Mouse (Mus musculus) cerebellum, adult 2 months (tissue): ENCODE data around the gene Abi3. TPM values are rescaled to one million over a fixed set of nuclear protein-coding genes. Genes with fewer than 3 reads are reported as not detected.

Experiments
- DNase-seq, 2 experiments: peaks; one replicate each; pipeline ENCODE4 v3.0.0; 2021
- H3K27ac ChIP-seq: fragments of 200-500 bp; 2 replicates; pipeline ENCODE4 v1.5.1; 2012; ENCODE audit warnings: low read length, control low read depth, inconsistent platforms; ENCODE audit not compliant: insufficient read depth
- H3K27me3 ChIP-seq: fragments of 200-500 bp; 2 replicates; pipeline ENCODE4 v1.6.1; 2012; ENCODE audit warnings: inconsistent platforms, mild to moderate bottlenecking, low read length, moderate library complexity; ENCODE audit not compliant: control insufficient read depth, insufficient read depth
- H3K4me1 ChIP-seq: fragments of 200-500 bp; 2 replicates; pipeline ENCODE4 v1.6.1; 2011; ENCODE audit warnings: low read length; ENCODE audit not compliant: control insufficient read depth, insufficient read depth
- H3K4me3 ChIP-seq: fragments of 200-500 bp; replicated peaks from 2 replicates; pipeline ENCODE3; 2011; ENCODE audit warnings: mild to moderate bottlenecking, low read depth, low read length, control low read depth; ENCODE audit not compliant: insufficient read depth
- CTCF ChIP-seq: fragments of 200-500 bp; IDR thresholded peaks from 2 replicates; pipeline ENCODE4 v1.5.1; 2011; ENCODE audit warnings: low read depth, mild to moderate bottlenecking, control low read depth, low read length, moderate library complexity, borderline replicate concordance; ENCODE audit not compliant: insufficient read depth
- POLR2A ChIP-seq: fragments of 200-500 bp; IDR thresholded peaks from 2 replicates; pipeline ENCODE4 v1.6.1; 2011; ENCODE audit warnings: low read length, control low read depth, borderline replicate concordance; ENCODE audit not compliant: insufficient read depth
- WGBS: fragments of 180-500 bp; shearing (Covaris S2); methylation state at CpG from one replicate; pipeline ENCODE4 v1.1.7; 2018; 5-methylcytosine and 5-hydroxymethylcytosine counted together
- polyA plus RNA-seq: library from polyadenylated mRNA; depleted of rRNA; stranded (reverse); fragments of >200 nt; gene quantifications from 2 replicates; pipeline ENCODE4 v1.2.3, GENCODE M21; 2012

Abi3 gene
- polyA plus RNA-seq, 1 experiment: 3.2 TPM

- Histone ChIP-seq H3K4me3 (peak overlapping the region; percentile 62), H3K27me3 (no peaks in the 10 kb centered on the region), H3K27ac (no peak overlapping the region), H3K4me1 (no peaks in the 10 kb centered on the region; the same call in 1 of the 2 replicates)
- 24% methylated on average over 3 of the region's 3 CpGs for WGBS
- TF ChIP-seq CTCF: no peak
- TF ChIP-seq POLR2A: no peak
- DNase-seq: peak in 1 of 2 experiments; percentile 16
Measured at GRCm38 (mm10) chr11:95860071-95860490, 17.8 kb upstream of the Abi3 start.

- 1% methylated on average over 35 of the region's 35 CpGs for WGBS
- no peaks in the 10 kb centered on the region for H3K27me3 ChIP-seq
- peak overlapping the region; percentile 8; the same call in 1 of the 2 replicates for H3K27ac ChIP-seq
- no peak for TF ChIP-seq CTCF
- TF ChIP-seq POLR2A: no peak
- H3K4me1 ChIP-seq: no peaks in the 10 kb centered on the region; the same call in 1 of the 2 replicates
- H3K4me3 ChIP-seq: peak overlapping the region; percentile 62
- peak in 1 of 2 experiments; percentile 78 for DNase-seq
Measured at GRCm38 (mm10) chr11:95859468-95859855, 17.2 kb upstream of the Abi3 start.

GRCm38 (mm10) chr11:95858528-95859467 is 16.5 kb upstream of the Abi3 start:
- Histone ChIP-seq H3K4me1 (no peaks in the 10 kb centered on the region; the same call in 1 of the 2 replicates), H3K4me3 (peak overlapping the region; percentile 76), H3K27ac (peak overlapping the region; percentile 48), H3K27me3 (no peaks in the 10 kb centered on the region)
- WGBS: under 1% methylated on average over 58 of the region's 58 CpGs
- TF ChIP-seq POLR2A (peak; percentile 68; the same call in 1 of the 2 replicates), CTCF (no peak)
- DNase-seq: peak; percentile 97 to 98

GRCm38 (mm10) chr11:95857716-95858527 is 15.6 kb upstream of the Abi3 start:
- peak overlapping the region; percentile 76 for H3K4me3 ChIP-seq
- DNase-seq: peak; percentile 27 to 78
- no peaks in the 10 kb centered on the region; the same call in 1 of the 2 replicates for H3K4me1 ChIP-seq
- H3K27ac ChIP-seq: peak overlapping the region; percentile 48
- WGBS: 11% methylated on average over 21 of the region's 21 CpGs
- TF ChIP-seq POLR2A: no peak
- H3K27me3 ChIP-seq: no peaks in the 10 kb centered on the region

DNA sequence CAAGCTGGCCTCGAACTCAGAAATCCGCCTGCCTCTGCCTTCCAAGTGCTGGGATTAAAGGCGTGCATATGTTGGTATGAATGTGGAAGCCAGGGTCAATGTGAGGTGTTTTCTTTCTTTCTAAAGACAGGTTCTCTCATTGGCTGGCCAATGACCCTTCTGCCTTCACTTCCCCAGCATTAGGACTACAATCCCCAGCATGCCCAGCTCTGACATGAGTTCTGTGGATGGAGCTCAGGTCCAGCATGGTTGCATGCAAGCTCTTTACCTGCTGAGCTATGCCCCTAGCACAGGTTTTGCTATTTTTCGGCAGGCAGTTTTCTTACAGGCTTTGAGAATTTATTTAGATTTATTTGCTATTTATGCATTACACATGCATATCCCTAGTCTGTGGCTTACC is 15.0 kb upstream of the Abi3 start:
- Histone ChIP-seq H3K4me1 (no peaks in the 10 kb centered on the region; the same call in 1 of the 2 replicates), H3K27ac (no peak overlapping the region), H3K27me3 (no peaks in the 10 kb centered on the region), H3K4me3 (peak overlapping the region; percentile 31)
- peak; percentile 47 to 63 for DNase-seq
- 75% methylated on average over 4 of the region's 4 CpGs for WGBS
- TF ChIP-seq CTCF: no peak
- TF ChIP-seq POLR2A: no peak

DNA sequence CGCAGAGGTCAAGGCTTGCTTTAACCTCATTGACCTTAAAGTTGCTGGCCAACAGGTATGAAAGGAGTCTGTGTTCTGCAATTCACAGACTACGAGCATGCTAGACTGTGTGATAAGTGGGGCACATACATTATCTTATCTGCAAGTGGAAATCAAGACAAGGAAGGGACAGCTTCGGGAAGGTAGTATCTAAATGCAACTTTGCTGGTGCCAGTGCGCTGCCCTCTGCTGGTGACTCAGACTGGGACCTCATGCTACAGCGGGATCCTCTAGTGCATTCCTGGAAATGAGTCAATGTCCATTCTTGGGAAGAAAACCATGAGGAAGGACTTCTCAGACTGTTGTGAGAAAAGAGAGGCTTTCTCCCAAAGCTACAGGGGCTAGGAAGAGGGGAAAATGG is 11.4 kb upstream of the Abi3 start:
- WGBS: 46% methylated on average over 5 of the region's 5 CpGs
- Histone ChIP-seq H3K27me3 (no peaks in the 10 kb centered on the region), H3K4me1 (no peaks in the 10 kb centered on the region; the same call in 1 of the 2 replicates), H3K27ac (no peak overlapping the region), H3K4me3 (no peak overlapping the region)
- TF ChIP-seq CTCF (peak; percentile 88), POLR2A (no peak)
- DNase-seq: peak; percentile 60 to 66

GRCm38 (mm10) chr11:95850898-95851297 is 8.6 kb upstream of the Abi3 start:
- H3K27me3 ChIP-seq: no peaks in the 10 kb centered on the region
- WGBS: 67% methylated on average over 2 of the region's 2 CpGs
- no peak overlapping the region for H3K4me3 ChIP-seq
- TF ChIP-seq CTCF (no peak), POLR2A (no peak)
- H3K4me1 ChIP-seq: no peaks in the 10 kb centered on the region
- DNase-seq: no peak
- no peak overlapping the region for H3K27ac ChIP-seq

DNA sequence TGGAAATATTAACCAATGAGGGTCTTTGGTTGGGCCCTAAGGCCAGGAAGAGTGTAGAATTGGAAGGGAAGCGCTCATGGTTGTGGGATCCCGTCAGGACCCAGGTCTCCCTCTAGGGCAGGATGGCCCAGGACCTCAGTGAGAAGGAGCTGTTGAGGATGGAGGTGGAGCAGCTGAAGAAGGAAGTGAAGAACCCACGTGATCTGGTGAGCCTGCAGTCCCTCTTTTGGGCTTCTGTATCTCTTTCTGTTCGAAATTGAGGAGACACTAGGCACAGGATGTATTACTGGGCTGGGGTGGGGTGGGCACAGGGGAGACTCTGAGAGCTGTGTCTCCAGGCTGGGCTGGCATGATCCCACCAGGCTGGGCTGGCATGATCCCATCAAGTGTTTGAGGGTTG is 2.7 kb upstream of the Abi3 start:
- no peak for DNase-seq
- no peak overlapping the region for H3K4me3 ChIP-seq
- 69% methylated on average over 4 of the region's 4 CpGs for WGBS
- no peaks in the 10 kb centered on the region for H3K4me1 ChIP-seq
- TF ChIP-seq CTCF (no peak), POLR2A (no peak)
- no peaks in the 10 kb centered on the region for H3K27me3 ChIP-seq
- no peak overlapping the region for H3K27ac ChIP-seq
